Mouse (Mus musculus) myocyte (in vitro differentiated cells): ENCODE measurements at regions not wholly inside any gene's neighbourhood (a gene's known extent, or its start where the extent isn't known, plus 50 kb on each side); places are given as distances from the start of the nearest gene placed in this dataset.

Experiments used
- H3K27me3 ChIP-seq: one replicate; pipeline ENCODE4 v1.6.1; 2011; ENCODE audit not compliant: control insufficient read depth, insufficient read depth, insufficient read length
- H3K36me3 ChIP-seq: one replicate; pipeline ENCODE4 v1.6.1; 2011; ENCODE audit not compliant: control insufficient read depth, insufficient read depth
- H3K4me2 ChIP-seq: one replicate; pipeline ENCODE4 v1.6.1; 2011; ENCODE audit warnings: low read depth, control low read depth
- H3K4me3 ChIP-seq: one replicate; pipeline ENCODE4 v1.5.1; 2011; ENCODE audit warnings: mild to moderate bottlenecking, control low read depth, moderate library complexity
- H3K79me2 ChIP-seq: one replicate; pipeline ENCODE4 v1.6.1; 2011; ENCODE audit not compliant: control insufficient read depth, insufficient read depth
- H3ac ChIP-seq: one replicate; pipeline ENCODE4 v1.6.1; 2011; ENCODE audit not compliant: control insufficient read depth, insufficient read length
- CEBPB ChIP-seq: IDR thresholded peaks from 2 replicates; pipeline ENCODE4 v1.6.1; 2011; ENCODE audit warnings: mild to moderate bottlenecking, moderate library complexity; ENCODE audit not compliant: poor library complexity, insufficient read depth, severe bottlenecking
- E2F4 ChIP-seq: IDR thresholded peaks from one replicate; pipeline ENCODE4 v1.6.1; 2011; ENCODE audit warnings: mild to moderate bottlenecking, control low read depth, moderate library complexity; ENCODE audit not compliant: insufficient read depth
- MAX ChIP-seq: IDR thresholded peaks from one replicate; pipeline ENCODE4 v1.6.1; 2011; ENCODE audit warnings: low read depth, mild to moderate bottlenecking, control low read depth
- MYOD1 ChIP-seq, 3 experiments: IDR thresholded peaks; one replicate each; pipeline ENCODE4 v1.6.1; 2011; ENCODE audit warnings: control low read depth in 2 of 3, low read depth in 2 of 3, mild to moderate bottlenecking in 2 of 3, moderate library complexity in 1 of 3; ENCODE audit not compliant: insufficient read length in 2 of 3, control insufficient read depth in 1 of 3
- MYOG ChIP-seq, 3 experiments: IDR thresholded peaks; one replicate each; pipeline ENCODE4 v1.6.1; 2011; ENCODE audit warnings: control low read depth in 2 of 3, low read depth in 2 of 3, mild to moderate bottlenecking in 2 of 3; ENCODE audit not compliant: insufficient read length in 2 of 3, control insufficient read depth in 1 of 3, insufficient read depth in 1 of 3
- POLR2A ChIP-seq: IDR thresholded peaks from one replicate; pipeline ENCODE4 v1.6.1; 2011; ENCODE audit warnings: low read depth, mild to moderate bottlenecking, control low read depth, moderate library complexity; ENCODE audit not compliant: insufficient read length
- POLR2AphosphoS2 ChIP-seq: IDR thresholded peaks from one replicate; pipeline ENCODE4 v1.6.1; 2011; ENCODE audit warnings: low read depth, control low read depth; ENCODE audit not compliant: insufficient read length
- REST ChIP-seq: IDR thresholded peaks from one replicate; pipeline ENCODE4 v1.6.1; 2011; ENCODE audit warnings: mild to moderate bottlenecking, control low read depth, moderate library complexity; ENCODE audit not compliant: insufficient read depth, insufficient read length
- SRF ChIP-seq: IDR thresholded peaks from one replicate; pipeline ENCODE4 v1.6.1; 2011; ENCODE audit warnings: low read depth; ENCODE audit not compliant: control insufficient read depth, insufficient read length
- TCF12 ChIP-seq: IDR thresholded peaks from one replicate; pipeline ENCODE4 v1.6.1; 2011; ENCODE audit warnings: mild to moderate bottlenecking, control low read depth; ENCODE audit not compliant: poor library complexity, insufficient read depth, severe bottlenecking
- TCF3 ChIP-seq: IDR thresholded peaks from one replicate; pipeline ENCODE4 v1.6.1; 2011; ENCODE audit warnings: low read depth, control low read depth; ENCODE audit not compliant: insufficient read length
- USF1 ChIP-seq: IDR thresholded peaks from one replicate; pipeline ENCODE4 v1.6.1; 2011; ENCODE audit warnings: low read depth, mild to moderate bottlenecking, control low read depth, moderate library complexity

DNA sequence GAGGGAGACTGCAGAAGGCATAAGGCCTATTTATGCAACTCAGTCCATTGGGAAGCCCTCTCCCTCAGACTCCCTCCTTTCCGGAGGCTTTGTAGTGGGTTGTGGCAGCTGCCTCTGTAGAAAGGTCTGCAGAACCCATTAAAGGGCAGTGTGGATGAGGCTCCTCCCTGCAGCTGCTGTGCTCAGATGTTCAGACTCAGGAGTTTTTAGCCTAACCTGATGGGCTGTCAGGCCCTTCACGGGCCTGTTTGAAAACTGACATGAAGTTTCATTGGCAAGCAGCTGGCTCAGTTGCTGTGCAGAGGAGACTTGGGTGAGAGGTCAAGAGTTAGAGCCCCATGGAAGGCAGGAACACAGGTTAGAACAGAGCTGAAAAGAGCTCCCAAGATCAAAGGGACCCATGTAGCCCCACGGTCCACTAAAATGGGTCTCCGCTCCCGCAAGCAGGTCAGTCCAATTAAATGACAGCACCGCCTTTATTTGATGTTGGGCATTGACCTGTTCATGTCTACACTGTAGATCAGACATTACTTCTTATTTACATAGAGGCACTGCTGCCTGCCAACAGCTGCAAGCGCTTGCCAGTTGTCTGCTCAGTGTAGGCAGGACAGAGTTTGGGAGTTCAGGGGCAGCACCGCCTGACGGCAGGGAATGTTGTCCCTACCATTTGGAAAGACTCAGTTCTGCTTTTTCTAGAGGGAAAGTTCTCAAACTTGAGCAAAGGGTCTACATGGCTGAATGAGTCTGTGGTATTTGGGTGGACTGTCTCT is 53.8 kb upstream of the Usp46 start:
- H3K79me2 ChIP-seq: no peaks in the 10 kb centered on the region
- no peak overlapping the region for H3K4me2 ChIP-seq
- peak in 2 of 3 experiments; percentile 2 to 24 for TF ChIP-seq MYOD1 (IDR thresholded peaks at IDR 0.05; ENCODE audit: control insufficient read depth in 1 of 3, insufficient read length in 2 of 3, low read depth in 2 of 3)
- TF ChIP-seq POLR2A: no peak
- no peak overlapping the region for H3ac ChIP-seq
- H3K4me3 ChIP-seq: no peak overlapping the region
- no peaks in the 10 kb centered on the region for H3K27me3 ChIP-seq
- H3K36me3 ChIP-seq: no peaks in the 10 kb centered on the region

DNA sequence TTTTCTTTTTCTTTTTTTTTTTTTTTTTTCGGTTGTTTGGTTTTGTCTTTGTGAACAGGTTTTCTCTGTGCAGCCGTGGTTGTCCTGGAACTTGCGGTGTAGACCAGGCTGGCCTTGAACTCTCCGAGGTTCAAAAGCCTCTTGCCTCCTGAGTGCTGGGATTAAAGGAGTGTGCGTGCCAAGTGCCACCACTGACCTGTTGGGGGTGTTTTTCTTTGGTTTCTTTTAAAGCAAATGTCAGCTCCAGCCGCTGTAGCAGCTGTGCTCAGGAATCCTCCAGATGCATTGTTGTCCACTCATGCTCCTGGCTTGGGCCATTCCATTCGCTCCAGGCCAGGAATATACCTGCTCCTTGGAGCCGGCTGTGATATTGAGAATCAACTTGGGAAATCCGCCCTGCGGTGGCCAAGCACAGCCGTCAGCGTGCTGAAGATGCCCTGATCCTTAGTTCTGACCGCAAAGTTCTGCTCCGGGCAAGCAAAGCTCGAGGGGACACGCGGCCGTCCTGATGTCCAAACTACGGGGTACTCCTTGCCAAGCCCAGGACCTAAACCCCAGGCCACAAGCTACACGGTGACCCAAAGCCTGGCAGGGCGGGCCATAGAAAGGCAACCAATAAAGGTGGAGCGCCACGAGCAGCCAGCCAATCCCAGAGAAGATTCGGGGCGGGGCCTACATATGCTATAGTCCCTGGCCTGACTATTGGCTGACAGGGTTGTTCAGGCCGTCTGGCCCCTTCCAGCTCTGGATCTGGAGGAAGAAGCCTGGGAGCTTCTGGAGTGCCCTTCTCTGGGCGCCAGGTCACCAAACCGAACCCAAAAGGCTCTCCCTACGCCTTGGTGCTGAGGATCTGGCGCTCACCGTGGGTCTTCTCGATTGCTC is 58.0 kb upstream of the Usp46 start:
- Histone ChIP-seq H3K36me3 (no peaks in the 10 kb centered on the region), H3K4me2 (no peak overlapping the region), H3K79me2 (no peaks in the 10 kb centered on the region), H3K27me3 (no peaks in the 10 kb centered on the region), H3ac (no peak overlapping the region), H3K4me3 (no peak overlapping the region)
- TF ChIP-seq POLR2AphosphoS2 (no peak), MYOG (IDR thresholded peaks at IDR 0.05; ENCODE audit: control insufficient read depth in 1 of 3, insufficient read depth in 1 of 3, insufficient read length in 2 of 3, low read depth in 2 of 3) (no peak), REST (no peak), CEBPB (no peak), SRF (no peak), MAX (no peak)

DNA sequence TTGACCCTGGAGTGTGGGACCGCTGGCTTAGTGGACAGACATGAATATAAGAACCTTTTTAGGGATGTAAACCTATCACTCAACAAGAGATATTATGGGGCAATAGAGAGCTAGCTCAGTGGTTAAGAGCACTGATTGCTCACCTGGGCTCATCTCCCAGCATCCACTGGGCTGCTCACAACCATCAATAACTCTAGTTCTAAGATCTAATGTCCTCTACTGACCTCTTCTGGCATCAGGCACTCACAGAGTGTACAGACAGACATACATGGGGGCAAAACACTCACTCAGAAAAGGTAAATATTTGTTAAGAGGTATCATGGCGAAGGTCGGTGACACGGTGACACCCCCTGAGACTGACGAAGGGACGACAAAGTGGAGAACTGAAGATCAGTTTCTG is 59.3 kb upstream of the Usp46 start:
- no peak for TF ChIP-seq MAX
- no peak for TF ChIP-seq USF1
- no peak for TF ChIP-seq POLR2AphosphoS2
- TF ChIP-seq REST: no peak
- no peak for TF ChIP-seq POLR2A
- TF ChIP-seq TCF12: no peak
- H3K4me2 ChIP-seq: no peak overlapping the region
- no peaks in the 10 kb centered on the region for H3K36me3 ChIP-seq
- no peaks in the 10 kb centered on the region for H3K79me2 ChIP-seq
- no peaks in the 10 kb centered on the region for H3K27me3 ChIP-seq
- H3ac ChIP-seq: no peak overlapping the region
- no peak overlapping the region for H3K4me3 ChIP-seq

DNA sequence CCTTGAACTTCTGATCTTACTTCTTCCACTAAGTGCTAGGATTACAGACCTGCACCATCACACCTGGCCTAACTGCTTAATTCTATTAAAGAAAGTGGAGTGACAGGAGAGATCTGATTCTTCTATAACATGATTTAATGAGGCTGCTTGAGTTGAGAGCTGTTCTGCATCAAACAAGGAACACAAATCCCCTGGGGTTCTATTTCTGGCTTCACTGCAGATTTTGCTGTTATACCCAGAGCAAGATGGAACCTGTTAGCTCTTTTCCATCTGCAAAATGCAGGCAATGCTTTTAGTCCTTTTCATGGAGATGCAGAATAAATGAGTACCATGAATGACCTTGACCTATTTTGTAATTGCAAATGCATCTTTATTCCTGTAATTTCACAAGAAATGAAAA is 61.4 kb upstream of the Usp46 start:
- no peak for TF ChIP-seq MYOD1 (IDR thresholded peaks at IDR 0.05; ENCODE audit: control insufficient read depth in 1 of 3, insufficient read length in 2 of 3, low read depth in 2 of 3)
- TF ChIP-seq SRF: no peak
- TF ChIP-seq USF1: no peak
- no peak for TF ChIP-seq TCF3
- TF ChIP-seq POLR2A: no peak
- TF ChIP-seq POLR2AphosphoS2: no peak
- no peak for TF ChIP-seq CEBPB
- Histone ChIP-seq H3K4me3 (no peak overlapping the region), H3K79me2 (no peaks in the 10 kb centered on the region), H3K27me3 (no peaks in the 10 kb centered on the region), H3K36me3 (no peaks in the 10 kb centered on the region), H3K4me2 (no peak overlapping the region), H3ac (no peak overlapping the region)

DNA sequence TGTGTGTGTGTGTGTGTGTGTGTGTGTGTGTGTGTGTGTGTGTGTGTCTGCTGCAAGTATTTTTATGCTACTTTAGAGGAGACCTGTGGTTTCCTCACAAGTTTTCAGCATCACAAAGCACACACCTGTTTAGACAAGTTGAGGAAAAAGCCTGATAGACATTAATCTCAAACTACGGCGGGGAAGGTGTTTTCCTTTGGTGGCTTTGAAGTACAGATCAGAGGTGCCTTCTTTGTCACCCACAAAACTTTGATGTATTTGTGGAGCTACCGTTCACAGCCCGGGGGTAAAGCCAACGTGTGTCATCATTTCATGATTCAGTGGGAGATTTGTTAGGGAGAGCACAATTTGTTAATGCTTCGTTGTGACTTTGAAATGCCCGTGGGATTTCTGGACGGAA is 62.4 kb upstream of the Rasl11b start:
- Histone ChIP-seq H3K4me2 (no peak overlapping the region), H3K27me3 (no peaks in the 10 kb centered on the region), H3K36me3 (no peaks in the 10 kb centered on the region), H3K4me3 (no peak overlapping the region), H3ac (no peak overlapping the region), H3K79me2 (no peaks in the 10 kb centered on the region)
- TF ChIP-seq SRF: no peak
- TF ChIP-seq E2F4: no peak
- no peak for TF ChIP-seq MYOD1 (IDR thresholded peaks at IDR 0.05; ENCODE audit: control insufficient read depth in 1 of 3, insufficient read length in 2 of 3, low read depth in 2 of 3)
- no peak for TF ChIP-seq TCF3
- no peak for TF ChIP-seq CEBPB

DNA sequence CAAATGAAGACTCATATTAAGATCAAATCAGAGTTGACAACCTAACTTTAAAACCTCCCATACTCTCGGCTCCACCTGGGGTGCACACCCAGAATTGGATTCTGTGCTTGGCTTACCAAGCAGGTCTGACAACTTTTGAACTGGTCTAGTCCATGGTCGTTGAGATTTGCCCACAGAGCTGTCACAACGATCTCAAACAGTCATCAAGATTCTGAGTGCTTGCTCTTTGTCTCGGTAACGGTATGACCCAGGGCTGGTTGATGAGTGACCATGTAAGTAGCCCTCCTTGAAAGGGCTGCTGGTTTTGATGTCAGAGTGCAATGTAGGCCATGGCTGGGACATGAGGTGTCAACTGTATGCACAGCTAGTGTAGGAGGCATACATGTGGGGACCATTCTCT is 58.7 kb upstream of the Rasl11b start:
- H3K79me2 ChIP-seq: no peaks in the 10 kb centered on the region
- H3K4me3 ChIP-seq: no peak overlapping the region
- H3ac ChIP-seq: no peak overlapping the region
- H3K36me3 ChIP-seq: no peaks in the 10 kb centered on the region
- TF ChIP-seq SRF (no peak), POLR2AphosphoS2 (no peak), E2F4 (no peak), TCF3 (no peak), TCF12 (no peak), MYOG (IDR thresholded peaks at IDR 0.05; ENCODE audit: control insufficient read depth in 1 of 3, insufficient read depth in 1 of 3, insufficient read length in 2 of 3, low read depth in 2 of 3) (no peak), REST (no peak), POLR2A (no peak), USF1 (no peak)
- no peaks in the 10 kb centered on the region for H3K27me3 ChIP-seq
- H3K4me2 ChIP-seq: no peak overlapping the region
